Mouse (Mus musculus) cerebellum, adult 9-10 months (tissue): Measurements from ENCODE around the gene Hoxa4.

Experiments
- DNase-seq: peaks from one replicate; pipeline ENCODE4 v3.0.0; 2022

Gene Hoxa4

GRCm38 (mm10) chr6:52228475-52229465 lies 37.2 kb upstream of the Hoxa4 start:
- DNase-seq, result no peak

- DNase-seq, result no peak
Observed at GRCm38 (mm10) chr6:52227470-52228222, 36.1 kb upstream of the Hoxa4 start.

- DNase-seq, result no peak
Observed at GRCm38 (mm10) chr6:52226569-52227257, 35.2 kb upstream of the Hoxa4 start.

- DNase-seq, result no peak
Observed at GRCm38 (mm10) chr6:52225612-52226568, 34.3 kb upstream of the Hoxa4 start.

- DNase-seq, result no peak
Observed at GRCm38 (mm10) chr6:52224895-52225611, 33.5 kb upstream of the Hoxa4 start.

GRCm38 (mm10) chr6:52223939-52224760 lies 32.6 kb upstream of the Hoxa4 start:
- DNase-seq, result no peak

- DNase-seq, result no peak
Observed at GRCm38 (mm10) chr6:52222729-52223128, 31.2 kb upstream of the Hoxa4 start.

GRCm38 (mm10) chr6:52221993-52222685 lies 30.6 kb upstream of the Hoxa4 start:
- no peak for DNase-seq

GRCm38 (mm10) chr6:52221337-52221992 lies 29.9 kb upstream of the Hoxa4 start, which contains the start of gene Hoxa7:
Gene Hoxa7, minus strand, starts transcription at chr6:52221854.
- peak; percentile 72 for DNase-seq

- DNase-seq, result no peak
Observed at GRCm38 (mm10) chr6:52220865-52221310, 29.3 kb upstream of the Hoxa4 start.

GRCm38 (mm10) chr6:52220003-52220864 lies 28.7 kb upstream of the Hoxa4 start:
- DNase-seq, result no peak

- no peak for DNase-seq
Observed at GRCm38 (mm10) chr6:52219234-52219942, 27.8 kb upstream of the Hoxa4 start.

- no peak for DNase-seq
Observed at GRCm38 (mm10) chr6:52218643-52219215, 27.2 kb upstream of the Hoxa4 start.

GRCm38 (mm10) chr6:52217895-52218642 lies 26.5 kb upstream of the Hoxa4 start:
- DNase-seq, result no peak

GRCm38 (mm10) chr6:52217459-52217768 lies 25.9 kb upstream of the Hoxa4 start:
- DNase-seq, result no peak
